Mouse (Mus musculus) monocyte, adult 5-6 weeks (primary cell): ENCODE results near the gene Stxbp3. TPM values are rescaled to one million over a fixed set of nuclear protein-coding genes. Genes with fewer than 3 reads are reported as not detected.
"Not testable (repeated sequence)": the region's sequence is repeated elsewhere in the genome, so short reads cannot be mapped to it uniquely, and the experiment has no call there.

Source experiments
- ATAC-seq: fragments of 153-309, 156-312 bp; replicated peaks from 2 replicates; pipeline ENCODE4 v1.8.0; 2017; ENCODE audit warnings: mild to moderate bottlenecking; ENCODE audit not compliant: low TSS enrichment, insufficient number of reproducible peaks, severe bottlenecking, poor library complexity, low FRiP score
- total RNA-seq: library from RNA; stranded (forward); fragments of 200-1000, 200-491, 200-594 nt; gene quantifications from 3 replicates; pipeline ENCODE4 v1.2.3, GENCODE M21; 2017

Gene Stxbp3
- total RNA-seq, 1 experiment from 2014 or later: 93.4 TPM

- no peak for ATAC-seq
Observed at GRCm38 (mm10) chr3:108860786-108861185, 20.5 kb upstream of the Stxbp3 start.

- ATAC-seq: no peak
Observed at GRCm38 (mm10) chr3:108858231-108858770, 18.0 kb upstream of the Stxbp3 start.

- no peak for ATAC-seq
Observed at GRCm38 (mm10) chr3:108857714-108858113, 17.4 kb upstream of the Stxbp3 start.

- ATAC-seq: no peak
Observed at GRCm38 (mm10) chr3:108857124-108857470, 16.8 kb upstream of the Stxbp3 start.

- ATAC-seq: peak; percentile 28; the same call in 1 of the 2 replicates
Observed at GRCm38 (mm10) chr3:108856386-108857123, 16.2 kb upstream of the Stxbp3 start.

- ATAC-seq: 0 out of 2 replicates have a peak, but pooled peaks have one; percentile 9
Observed at GRCm38 (mm10) chr3:108855864-108856263, 15.5 kb upstream of the Stxbp3 start.

GRCm38 (mm10) chr3:108855371-108855770, 15.0 kb upstream of the Stxbp3 start:
- ATAC-seq: peak; percentile 71

- ATAC-seq: no peak
Observed at GRCm38 (mm10) chr3:108853266-108853665, 12.9 kb upstream of the Stxbp3 start.

- ATAC-seq: no peak
Observed at GRCm38 (mm10) chr3:108851996-108852697, 11.8 kb upstream of the Stxbp3 start.

GRCm38 (mm10) chr3:108851554-108851953, 11.2 kb upstream of the Stxbp3 start:
- no peak for ATAC-seq

- no peak for ATAC-seq
Observed at GRCm38 (mm10) chr3:108851075-108851474, 10.7 kb upstream of the Stxbp3 start.

GRCm38 (mm10) chr3:108850506-108850905, 10.2 kb upstream of the Stxbp3 start:
- 0 out of 2 replicates have a peak, but pooled peaks have one; percentile 58 for ATAC-seq

GRCm38 (mm10) chr3:108846616-108847015, 6.3 kb upstream of the Stxbp3 start:
- ATAC-seq: no peak

GRCm38 (mm10) chr3:108844521-108844920, 4.2 kb upstream of the Stxbp3 start:
- no peak for ATAC-seq

GRCm38 (mm10) chr3:108844026-108844425, 3.7 kb upstream of the Stxbp3 start:
- ATAC-seq: no peak

GRCm38 (mm10) chr3:108840716-108841054, 359 bp upstream of the Stxbp3 start:
- ATAC-seq: no peak

- ATAC-seq: no peak
Observed at GRCm38 (mm10) chr3:108839647-108839999, 703 bp downstream of the Stxbp3 start.

- no peak for ATAC-seq
Observed at GRCm38 (mm10) chr3:108838980-108839379, 1.3 kb downstream of the Stxbp3 start.

GRCm38 (mm10) chr3:108836931-108837330, 3.4 kb downstream of the Stxbp3 start:
- ATAC-seq: no peak

- not testable (repeated sequence) for ATAC-seq
Observed at GRCm38 (mm10) chr3:108833717-108834116, 6.6 kb downstream of the Stxbp3 start.
